Mouse (Mus musculus) forebrain, embryonic 12.5 days (tissue): ENCODE results near the gene Ccdc146. TPM values are rescaled to one million over a fixed set of nuclear protein-coding genes. Genes with fewer than 3 reads are reported as not detected.

ENCODE experiments used
- ATAC-seq: fragments of 200-750 bp; cut with Nextera tagmentation; 2 replicates; pipeline ENCODE4 v1.8.0; 2017; ENCODE audit warnings: moderate TSS enrichment; ENCODE audit not compliant: low FRiP score
- H3K27ac ChIP-seq: fragments of 300-500 bp; sonication (generic); 2 replicates; pipeline ENCODE4 v1.5.1; 2016; ENCODE audit warnings: mild to moderate bottlenecking
- H3K27me3 ChIP-seq: fragments of 300-500 bp; sonication (generic); 2 replicates; pipeline ENCODE4 v1.6.1; 2016; ENCODE audit warnings: mild to moderate bottlenecking
- H3K36me3 ChIP-seq: fragments of 300-500 bp; sonication (generic); replicated peaks from 2 replicates; pipeline ENCODE4 v1.6.1; 2016; ENCODE audit warnings: mild to moderate bottlenecking
- H3K4me1 ChIP-seq: fragments of 300-500 bp; sonication (generic); 2 replicates; pipeline ENCODE4 v1.6.1; 2016
- H3K4me2 ChIP-seq: fragments of 300-500 bp; sonication (generic); 2 replicates; pipeline ENCODE4 v1.6.1; 2016; ENCODE audit warnings: mild to moderate bottlenecking, moderate library complexity
- H3K4me3 ChIP-seq: fragments of 300-500 bp; sonication (generic); replicated peaks from 2 replicates; pipeline ENCODE4 v1.5.1; 2016; ENCODE audit warnings: mild to moderate bottlenecking
- H3K9ac ChIP-seq: fragments of 300-500 bp; sonication (generic); 2 replicates; pipeline ENCODE4 v1.6.1; 2016; ENCODE audit warnings: mild to moderate bottlenecking
- H3K9me3 ChIP-seq: fragments of 300-500 bp; sonication (generic); 2 replicates; pipeline ENCODE4 v1.6.1; 2016
- WGBS: fragments of 180-500 bp; shearing (Covaris S2); methylation state at CpG from one replicate; pipeline ENCODE4 v1.1.7; 2016; 5-methylcytosine and 5-hydroxymethylcytosine counted together
- polyA plus RNA-seq: library from polyadenylated mRNA; unstranded; fragments of >200 nt; fragmentation: Nextera tagmentation; extraction: Ambion mirVana; gene quantifications from 2 replicates; pipeline ENCODE4 v1.2.1, GENCODE M21; 2016

Ccdc146 gene
- polyA plus RNA-seq, 1 experiment from 2014 or later, result 0.20 TPM

DNA sequence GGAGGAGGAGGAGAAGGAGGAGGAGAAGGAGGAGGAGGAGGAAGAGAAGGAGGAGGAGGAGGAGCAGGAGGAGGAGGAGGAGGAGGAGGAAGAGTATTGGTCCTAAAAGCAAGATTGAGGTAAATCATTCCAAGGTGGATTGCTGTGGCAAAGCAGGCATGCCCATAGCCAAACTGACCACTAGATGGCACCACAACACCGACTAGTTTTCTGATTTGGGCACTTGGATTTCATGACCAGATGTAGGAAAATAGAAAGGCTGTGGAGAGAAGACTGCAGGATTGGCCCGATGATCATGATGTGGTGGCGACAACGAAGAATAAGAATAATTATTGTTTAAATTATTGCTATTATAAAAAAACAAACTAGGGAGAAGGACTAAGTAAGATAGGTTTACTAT lies 159.4 kb downstream of the Ccdc146 start:
- H3K4me2 ChIP-seq, result no peak overlapping the region
- H3K27me3 ChIP-seq, result no peaks in the 10 kb centered on the region
- no peak overlapping the region for H3K4me3 ChIP-seq
- no peak overlapping the region for H3K9ac ChIP-seq
- no peaks in the 10 kb centered on the region for H3K36me3 ChIP-seq
- 27% methylated on average over 4 of the region's 4 CpGs for WGBS
- ATAC-seq, result peak; percentile 75
- H3K4me1 ChIP-seq, result peaks cover 23% of the 10 kb centered on the region
- H3K9me3 ChIP-seq, result no peaks in the 10 kb centered on the region
- no peak overlapping the region for H3K27ac ChIP-seq

DNA sequence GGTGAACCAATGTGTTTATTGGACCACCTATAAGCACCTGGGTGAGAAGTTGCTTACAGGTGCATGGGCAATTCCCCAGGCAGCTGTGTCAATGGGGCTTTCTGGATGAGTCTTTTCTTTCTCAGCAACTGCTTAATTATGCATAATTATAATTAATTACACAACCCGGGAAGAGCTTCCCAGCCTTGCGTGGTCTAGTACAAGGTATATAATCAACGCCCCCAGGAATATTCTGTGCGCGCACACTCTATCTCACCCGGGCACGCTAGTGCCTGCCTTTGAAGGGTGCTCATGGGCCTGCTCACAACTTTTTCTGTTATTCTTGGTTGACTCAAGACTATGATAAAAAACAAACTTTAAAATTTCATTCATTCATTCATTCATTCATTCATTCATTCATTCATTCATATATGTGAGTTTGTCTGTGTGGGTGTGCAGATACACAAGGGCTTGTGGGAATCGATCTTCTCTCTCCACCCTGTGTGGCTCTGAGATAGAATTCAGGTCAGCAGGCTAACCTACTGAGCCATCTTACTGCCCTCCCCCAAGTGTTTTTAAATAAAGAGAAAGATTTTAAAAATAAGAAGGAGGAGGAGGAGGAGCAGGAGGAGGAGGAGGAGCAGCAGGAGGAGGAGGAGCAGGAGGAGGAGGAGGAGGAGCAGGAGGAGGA lies 160.0 kb downstream of the Ccdc146 start:
- no peak overlapping the region for H3K4me3 ChIP-seq
- no peak overlapping the region for H3K9ac ChIP-seq
- peak; percentile 67 for ATAC-seq
- no peaks in the 10 kb centered on the region for H3K27me3 ChIP-seq
- no peaks in the 10 kb centered on the region for H3K9me3 ChIP-seq
- H3K27ac ChIP-seq, result peak overlapping the region; percentile 81; the same call in 1 of the 2 replicates
- no peak overlapping the region for H3K4me2 ChIP-seq
- peaks cover 23% of the 10 kb centered on the region for H3K4me1 ChIP-seq
- 73% methylated on average over 8 of the region's 8 CpGs for WGBS
- no peaks in the 10 kb centered on the region for H3K36me3 ChIP-seq

DNA sequence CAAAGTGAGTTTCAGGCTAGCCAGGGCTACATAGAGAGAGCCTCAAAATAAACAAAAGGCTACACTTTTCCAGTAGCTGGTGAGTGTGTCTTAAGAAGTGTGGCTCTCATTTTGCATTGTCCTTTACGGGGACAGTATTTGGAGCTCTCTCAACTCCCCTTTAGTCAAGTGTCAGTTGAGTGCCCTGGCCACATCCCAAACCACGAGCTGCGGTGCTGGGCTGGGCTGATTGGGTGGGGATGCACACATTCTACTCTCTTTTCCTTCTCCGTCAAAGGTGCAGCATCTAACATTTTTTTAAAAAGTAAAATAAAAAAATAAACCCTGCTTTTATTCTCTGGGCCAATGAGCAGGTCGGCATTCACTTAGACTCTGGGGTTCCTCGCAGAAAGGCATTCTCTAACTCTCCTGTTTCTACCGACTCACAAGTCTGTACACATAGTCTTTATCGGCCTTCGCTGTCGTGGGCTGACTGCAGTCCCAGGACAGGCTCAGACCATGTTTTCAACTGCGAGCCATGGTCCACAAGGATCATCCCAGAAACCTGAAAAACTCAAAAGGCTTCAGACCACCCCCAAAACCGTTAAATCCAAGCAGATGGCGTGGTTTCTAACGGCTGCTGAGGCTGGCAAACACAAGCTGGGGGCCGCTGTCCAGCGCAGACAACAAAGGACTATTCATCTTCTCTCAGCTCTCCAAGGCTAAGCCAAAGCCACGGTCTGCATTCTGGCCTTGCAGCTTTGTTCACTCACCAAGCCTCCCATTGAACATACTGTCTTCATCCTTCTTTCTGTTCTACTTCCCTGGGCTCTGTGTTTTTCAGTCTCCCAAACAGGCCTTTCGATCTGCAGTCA lies 161.0 kb downstream of the Ccdc146 start:
- peak overlapping the region; percentile 81 for H3K27ac ChIP-seq
- H3K9ac ChIP-seq, result no peak overlapping the region
- H3K9me3 ChIP-seq, result no peaks in the 10 kb centered on the region
- no peaks in the 10 kb centered on the region for H3K27me3 ChIP-seq
- no peaks in the 10 kb centered on the region for H3K36me3 ChIP-seq
- ATAC-seq, result peak; percentile 47
- H3K4me3 ChIP-seq, result no peak overlapping the region
- H3K4me2 ChIP-seq, result peak overlapping the region; percentile 13
- WGBS, result 35% methylated on average over 18 of the region's 18 CpGs
- peaks cover 23% of the 10 kb centered on the region for H3K4me1 ChIP-seq

DNA sequence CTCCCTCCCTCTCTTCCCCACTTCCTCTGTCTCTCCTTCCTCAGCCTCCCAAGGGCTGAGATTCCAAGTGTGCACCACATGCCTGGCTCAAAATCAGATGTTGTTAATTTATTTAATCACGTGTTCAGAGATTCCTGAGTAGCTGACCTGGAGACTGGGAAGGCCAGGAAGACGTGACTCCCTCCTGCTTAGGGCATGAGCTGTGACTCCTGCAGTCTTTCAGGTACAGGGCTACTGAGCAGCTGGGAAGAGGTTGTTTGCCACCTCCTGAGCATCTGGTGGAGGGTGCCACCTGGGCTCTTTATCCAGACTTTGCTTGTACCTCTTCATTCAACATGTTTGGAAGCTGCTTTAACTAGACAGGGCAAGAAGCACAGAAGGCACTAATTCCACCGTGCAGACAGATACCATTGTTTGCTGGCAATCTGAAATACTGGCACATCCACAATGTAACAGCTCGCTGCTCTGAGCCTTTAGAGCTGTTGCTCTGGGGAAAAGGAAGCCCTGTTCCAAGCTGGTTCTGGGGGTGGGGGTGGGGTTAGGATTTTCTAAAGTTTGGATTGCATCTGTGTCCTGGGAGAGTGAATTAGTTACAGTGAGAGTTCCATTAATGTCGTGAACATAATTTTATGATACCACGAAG lies 163.2 kb downstream of the Ccdc146 start:
- Histone ChIP-seq H3K4me2 (no peak overlapping the region), H3K4me1 (peaks cover 23% of the 10 kb centered on the region), H3K27ac (no peak overlapping the region), H3K36me3 (no peaks in the 10 kb centered on the region), H3K27me3 (no peaks in the 10 kb centered on the region), H3K9ac (no peak overlapping the region; the same call in 1 of the 2 replicates), H3K9me3 (no peaks in the 10 kb centered on the region), H3K4me3 (no peak overlapping the region)
- WGBS, result 63% methylated on average over 6 of the region's 6 CpGs
- no peak for ATAC-seq

DNA sequence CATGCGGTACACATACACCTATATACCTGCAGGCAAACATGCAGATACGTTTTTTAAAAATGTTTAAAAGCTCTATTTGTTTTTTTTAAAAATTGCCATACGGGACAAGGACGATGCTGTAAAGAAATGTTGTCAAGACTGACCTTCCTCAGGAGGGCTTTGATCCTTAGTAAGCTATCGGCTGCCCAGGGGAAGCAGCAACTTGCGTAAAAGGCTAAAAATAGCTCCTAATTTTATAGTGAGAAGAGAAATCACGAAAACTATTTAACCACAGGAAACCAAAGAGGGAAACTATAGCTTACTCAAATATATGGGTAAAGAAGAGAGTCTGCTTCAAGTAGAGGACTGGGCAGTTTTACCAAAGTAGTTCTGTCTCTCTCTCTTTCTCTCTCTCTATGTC lies 163.7 kb downstream of the Ccdc146 start:
- Histone ChIP-seq H3K27me3 (no peaks in the 10 kb centered on the region), H3K9ac (no peak overlapping the region), H3K27ac (no peak overlapping the region), H3K4me2 (no peak overlapping the region), H3K4me3 (no peak overlapping the region), H3K9me3 (no peaks in the 10 kb centered on the region), H3K36me3 (no peaks in the 10 kb centered on the region), H3K4me1 (peaks cover 23% of the 10 kb centered on the region)
- ATAC-seq, result no peak
- WGBS, result 84% methylated on average over 7 of the region's 7 CpGs

DNA sequence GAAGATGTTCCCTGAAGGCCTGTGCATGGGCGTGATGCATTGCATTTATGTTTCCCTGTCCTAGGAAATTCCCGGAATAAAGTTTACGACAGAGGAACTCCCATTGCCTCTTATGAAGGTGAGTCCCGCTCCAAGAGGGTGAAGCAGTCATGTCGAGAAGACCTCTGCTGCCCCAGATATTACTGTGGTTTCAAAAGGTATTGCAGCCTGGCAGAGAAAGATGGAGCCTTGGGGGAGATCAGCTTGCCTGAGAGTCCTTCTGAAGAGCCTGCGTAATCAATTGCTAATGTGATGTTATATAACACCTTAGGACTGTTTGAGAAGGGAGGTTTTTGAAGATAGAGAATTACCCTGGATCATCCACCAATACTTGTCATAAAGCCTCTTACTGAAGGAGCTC lies 166.7 kb downstream of the Ccdc146 start:
- WGBS, result 70% methylated on average over 6 of the region's 6 CpGs
- Histone ChIP-seq H3K27me3 (no peaks in the 10 kb centered on the region), H3K27ac (no peak overlapping the region)

DNA sequence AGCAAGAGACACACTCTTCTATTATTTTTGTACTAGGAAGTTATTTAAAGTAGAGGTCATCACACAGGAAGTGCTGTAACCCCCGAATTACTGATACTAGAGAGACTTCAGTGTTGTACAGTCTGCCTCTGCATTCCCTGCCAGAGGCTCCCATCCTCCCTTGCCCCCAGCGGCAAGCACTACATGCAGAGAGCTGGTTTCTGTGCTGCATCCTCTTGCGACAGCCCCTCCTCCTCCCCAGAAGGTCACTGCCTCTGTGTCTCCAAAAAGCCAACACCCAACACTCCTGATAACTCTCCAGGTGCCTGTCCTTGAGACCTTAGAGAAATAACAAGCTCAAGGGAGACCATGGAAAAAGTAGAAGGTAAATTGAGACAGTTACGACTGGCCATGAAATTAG lies 167.4 kb downstream of the Ccdc146 start:
- Histone ChIP-seq H3K27me3 (no peaks in the 10 kb centered on the region), H3K4me1 (peaks cover 7% of the 10 kb centered on the region; the same call in 1 of the 2 replicates), H3K4me3 (no peak overlapping the region), H3K9ac (no peak overlapping the region), H3K4me2 (no peak overlapping the region), H3K9me3 (no peaks in the 10 kb centered on the region), H3K36me3 (no peaks in the 10 kb centered on the region), H3K27ac (no peak overlapping the region)
- 76% methylated on average over 4 of the region's 4 CpGs for WGBS
- no peak for ATAC-seq

More for the DNA sequence above, 166.7 kb downstream of the Ccdc146 start:
- H3K4me1 ChIP-seq, result peaks cover 8% of the 10 kb centered on the region; the same call in 1 of the 2 replicates
- no peak overlapping the region for H3K9ac ChIP-seq
- no peak for ATAC-seq
- no peaks in the 10 kb centered on the region for H3K36me3 ChIP-seq
- H3K4me3 ChIP-seq, result no peak overlapping the region
- H3K9me3 ChIP-seq, result no peaks in the 10 kb centered on the region
- no peak overlapping the region for H3K4me2 ChIP-seq

DNA sequence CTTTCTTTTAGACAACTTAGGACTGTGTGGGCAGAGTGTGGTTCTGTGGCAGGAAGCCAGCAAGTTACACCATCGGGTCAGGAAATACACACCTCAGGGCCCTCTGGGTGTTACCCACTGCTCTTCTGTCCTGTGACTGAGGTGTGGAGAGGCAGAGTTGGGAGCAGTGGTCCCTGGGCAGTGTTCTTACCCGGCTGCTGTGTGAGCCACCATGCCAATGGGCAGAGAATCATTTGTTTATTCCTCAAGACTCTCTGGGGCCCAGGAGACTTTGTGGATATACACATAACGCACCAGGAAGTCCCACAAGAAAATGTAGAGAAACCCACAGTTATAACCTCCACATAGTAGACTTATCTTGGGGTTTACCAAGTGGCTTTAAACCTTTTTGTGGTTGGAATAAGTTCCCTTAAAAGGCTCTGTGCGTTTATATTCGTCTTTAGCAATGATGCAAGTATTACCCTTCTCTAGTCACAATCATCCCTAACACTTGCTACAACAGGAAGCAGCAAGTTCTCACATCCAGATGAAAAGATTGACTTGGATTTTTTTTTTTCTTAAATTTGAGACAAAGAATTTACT lies 168.8 kb downstream of the Ccdc146 start:
- Histone ChIP-seq H3K27me3 (no peaks in the 10 kb centered on the region), H3K4me1 (no peaks in the 10 kb centered on the region), H3K4me2 (no peak overlapping the region), H3K4me3 (no peak overlapping the region), H3K9me3 (no peaks in the 10 kb centered on the region), H3K36me3 (no peaks in the 10 kb centered on the region), H3K9ac (no peak overlapping the region), H3K27ac (no peak overlapping the region)
- 89% methylated on average over 5 of the region's 5 CpGs for WGBS
- no peak for ATAC-seq

DNA sequence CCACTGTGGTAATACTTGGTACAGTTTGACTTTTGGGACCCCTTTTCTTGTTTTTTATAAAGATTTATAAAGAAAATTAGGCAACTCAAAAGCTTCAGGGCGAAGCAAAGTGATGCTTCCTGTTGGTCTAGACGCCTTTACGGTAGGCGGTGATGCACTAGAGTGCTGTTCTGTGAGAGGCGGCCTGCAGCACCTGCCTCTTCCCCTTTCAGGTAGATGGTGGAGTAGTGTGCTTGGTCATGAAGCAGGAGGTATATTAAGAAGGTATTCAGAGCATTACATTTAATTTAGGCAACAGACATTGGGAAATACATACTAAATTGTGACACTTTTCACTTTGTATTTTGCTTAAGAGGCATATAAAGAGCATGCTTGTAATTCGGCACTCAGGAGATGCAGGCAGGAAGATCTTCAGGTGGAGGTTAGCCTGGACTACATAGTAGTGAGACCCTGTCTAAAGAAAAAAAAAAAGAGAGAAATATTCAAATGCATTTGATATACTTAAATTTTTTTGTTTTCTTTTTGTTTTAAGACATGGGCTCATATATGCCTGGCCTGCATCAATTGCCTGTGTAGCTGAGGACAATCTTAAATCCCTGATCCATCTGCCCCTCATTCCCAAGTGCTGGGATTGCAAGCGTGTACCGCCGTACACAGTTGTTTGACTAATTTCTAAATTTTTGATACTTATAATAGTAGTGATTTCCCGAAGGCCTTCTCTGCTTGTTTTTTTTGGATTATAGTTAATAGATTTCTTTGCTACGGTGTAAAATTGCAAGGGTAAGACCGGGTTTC lies 169.5 kb downstream of the Ccdc146 start:
- H3K27ac ChIP-seq, result no peak overlapping the region
- no peaks in the 10 kb centered on the region for H3K27me3 ChIP-seq
- no peak overlapping the region for H3K4me3 ChIP-seq
- 95% methylated on average over 12 of the region's 12 CpGs for WGBS
- H3K36me3 ChIP-seq, result no peaks in the 10 kb centered on the region
- no peak overlapping the region for H3K4me2 ChIP-seq
- no peaks in the 10 kb centered on the region for H3K9me3 ChIP-seq
- H3K4me1 ChIP-seq, result no peaks in the 10 kb centered on the region
- ATAC-seq, result no peak
- no peak overlapping the region for H3K9ac ChIP-seq

DNA sequence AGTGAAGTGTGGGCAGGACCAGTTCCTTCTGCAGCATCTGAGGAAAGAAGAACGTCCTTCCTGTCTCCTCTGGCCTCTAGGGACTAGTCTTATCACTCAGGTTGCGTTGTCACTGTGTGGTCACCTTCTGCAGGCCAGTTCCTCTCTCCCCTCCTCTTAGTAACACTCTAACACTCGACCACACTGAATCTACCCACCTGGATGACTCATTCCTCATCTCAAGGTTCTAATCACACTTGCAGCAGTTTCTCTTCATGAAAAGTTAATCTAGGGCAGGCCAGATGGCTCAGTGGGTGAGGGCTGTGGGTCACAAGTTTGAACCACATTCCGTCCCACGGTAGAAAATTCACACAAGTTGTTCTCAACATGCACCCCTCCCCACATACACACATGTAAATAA lies 175.6 kb downstream of the Ccdc146 start:
- no peaks in the 10 kb centered on the region for H3K27me3 ChIP-seq
- WGBS, result 83% methylated on average over 5 of the region's 5 CpGs
- ATAC-seq, result no peak

DNA sequence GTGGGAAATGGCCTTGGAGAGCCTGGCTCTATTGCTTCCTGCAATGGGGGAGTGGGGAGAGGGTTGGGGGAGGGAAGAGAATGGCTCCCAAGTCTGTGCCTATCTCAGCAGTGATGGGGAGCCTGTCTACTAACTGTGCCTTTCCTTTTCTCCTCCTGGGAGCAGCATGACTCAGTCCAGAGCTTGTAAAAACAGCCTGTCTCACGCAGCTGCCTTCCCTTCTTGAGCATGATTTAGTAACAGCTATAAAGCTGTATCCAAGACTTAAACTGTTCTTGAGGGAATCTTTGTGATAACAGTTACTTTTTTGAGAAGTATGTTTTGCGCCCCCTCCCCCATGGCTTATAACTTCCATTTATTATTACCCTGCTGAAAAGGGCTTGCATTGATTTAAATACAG lies 176.6 kb downstream of the Ccdc146 start:
- Histone ChIP-seq H3K27ac (no peak overlapping the region), H3K9ac (no peak overlapping the region), H3K4me1 (no peaks in the 10 kb centered on the region), H3K4me2 (no peak overlapping the region), H3K36me3 (no peaks in the 10 kb centered on the region), H3K4me3 (no peak overlapping the region), H3K9me3 (no peaks in the 10 kb centered on the region), H3K27me3 (no peaks in the 10 kb centered on the region)
- WGBS, result 87% methylated on average over 2 of the region's 2 CpGs
- ATAC-seq, result no peak

More for the DNA sequence above, 175.6 kb downstream of the Ccdc146 start:
- Histone ChIP-seq H3K4me2 (no peak overlapping the region), H3K9ac (no peak overlapping the region), H3K27ac (no peak overlapping the region), H3K36me3 (no peaks in the 10 kb centered on the region), H3K9me3 (no peaks in the 10 kb centered on the region), H3K4me1 (no peaks in the 10 kb centered on the region), H3K4me3 (no peak overlapping the region)
